Mouse (Mus musculus): ENCODE measurements at regions not wholly inside any gene's neighbourhood (a gene's known extent, or its start where the extent isn't known, plus 50 kb on each side); places are given as distances from the start of the nearest gene placed in this dataset.
A peak's percentile ranks its signal among the peaks of the same experiment; 100 is the strongest.

DNA sequence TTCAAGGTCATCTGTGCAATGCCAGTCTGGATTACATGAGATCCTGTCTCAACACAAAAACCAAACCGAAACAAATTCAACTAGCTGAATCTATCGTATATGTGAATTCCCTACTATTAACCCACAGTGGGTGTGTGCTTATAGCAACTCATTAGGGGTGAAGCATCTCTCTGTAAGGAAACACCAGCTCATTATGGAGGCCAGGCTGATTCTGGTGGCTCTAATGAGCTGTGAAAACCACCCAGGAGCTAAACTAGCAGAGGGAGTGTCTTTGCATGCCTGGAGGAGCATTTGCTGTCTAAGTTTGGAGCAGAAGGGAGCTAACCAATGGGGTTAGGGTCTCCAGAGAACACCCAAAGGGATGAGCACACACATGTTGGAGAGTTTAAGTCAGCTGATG, 54.1 kb upstream of the Adamts2 start:
- DNase-seq (ENCODE audit: low spot score in 2 of 2): no peak

DNA sequence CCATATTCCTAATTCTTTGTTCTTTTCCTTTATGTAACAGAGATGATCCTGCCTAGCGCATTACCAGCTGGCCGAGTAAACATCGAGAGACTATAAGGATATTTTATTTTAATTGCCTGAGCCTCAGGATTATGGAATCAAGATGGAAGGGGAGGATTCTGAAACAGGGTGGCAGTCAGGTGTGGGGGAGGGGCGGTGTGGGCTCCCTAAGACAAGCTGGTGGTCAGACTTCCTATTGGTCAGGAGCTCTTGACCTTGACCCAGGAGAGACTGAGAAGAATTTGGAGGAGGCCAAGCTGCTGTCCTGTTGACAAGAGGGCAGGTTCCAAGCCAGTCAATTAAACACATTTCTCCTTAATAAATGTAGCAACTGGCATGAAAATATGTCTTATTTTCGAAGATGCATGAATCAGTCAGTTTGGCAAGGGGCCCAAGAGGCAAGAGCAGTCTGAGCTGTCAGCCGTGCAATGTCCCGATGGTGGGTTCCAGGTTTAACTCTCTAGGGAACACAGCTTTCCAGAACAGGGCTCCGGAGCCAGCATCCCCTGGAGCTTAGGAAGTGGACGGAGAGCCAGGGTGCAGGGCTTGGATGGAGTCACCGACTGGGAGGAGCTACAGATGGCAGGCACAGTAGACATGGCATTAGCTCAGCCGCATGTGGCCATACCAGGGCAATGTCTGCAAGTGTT, 55.3 kb upstream of the Adamts2 start:
- DNase-seq (ENCODE audit: low spot score in 2 of 2): peak; percentile 41 to 58

- DNase-seq (ENCODE audit: low spot score in 2 of 2): no peak
Observed at GRCm38 (mm10) chr11:50545421-50545820, 56.5 kb upstream of the Adamts2 start.

GRCm38 (mm10) chr11:50540136-50540535, 61.7 kb upstream of the Adamts2 start:
- peak in 1 of 2 experiments; percentile 24 for DNase-seq (ENCODE audit: low spot score in 2 of 2)

DNA sequence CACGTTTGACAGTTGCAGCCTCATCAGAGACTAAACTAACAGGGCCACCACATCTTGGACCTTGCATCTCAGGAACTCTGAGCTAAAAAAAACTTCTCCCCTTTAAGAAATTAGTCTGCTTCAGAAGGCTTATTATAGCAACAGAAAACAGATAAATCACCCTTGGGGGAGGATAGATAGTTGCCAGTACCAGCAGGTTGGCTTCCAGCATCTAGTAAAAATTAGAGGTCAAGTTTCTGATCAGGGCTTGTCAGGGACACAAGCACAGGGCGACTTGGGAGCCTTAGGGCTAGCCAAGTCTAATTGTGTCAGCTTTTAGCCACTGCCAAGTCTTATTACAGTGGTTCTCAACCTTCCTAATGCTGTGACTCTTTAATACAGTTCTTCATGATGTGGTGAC, 67.6 kb upstream of the Adamts2 start:
- no peak for DNase-seq (ENCODE audit: low spot score in 2 of 2)

DNA sequence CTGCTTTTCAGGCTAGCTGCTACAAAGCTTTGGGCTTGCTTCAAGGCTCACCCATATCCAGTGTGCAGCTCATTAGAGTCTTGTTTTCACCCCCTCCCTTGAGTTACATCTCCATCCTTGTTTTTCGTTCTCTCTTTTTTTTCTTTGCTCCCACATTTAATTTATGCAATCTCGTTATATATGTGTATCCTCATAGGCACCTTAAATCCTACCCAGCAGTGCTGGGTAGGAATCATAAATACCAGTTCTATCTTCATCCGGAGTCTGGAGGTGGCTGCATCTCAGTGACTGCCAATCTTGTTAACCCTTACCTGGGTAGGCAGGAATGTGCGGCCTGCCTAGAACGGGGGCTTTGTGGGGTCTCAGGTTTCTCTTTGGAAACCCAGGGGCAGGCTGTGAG, 74.0 kb upstream of the Adamts2 start:
- DNase-seq (ENCODE audit: low spot score in 2 of 2): no peak

DNA sequence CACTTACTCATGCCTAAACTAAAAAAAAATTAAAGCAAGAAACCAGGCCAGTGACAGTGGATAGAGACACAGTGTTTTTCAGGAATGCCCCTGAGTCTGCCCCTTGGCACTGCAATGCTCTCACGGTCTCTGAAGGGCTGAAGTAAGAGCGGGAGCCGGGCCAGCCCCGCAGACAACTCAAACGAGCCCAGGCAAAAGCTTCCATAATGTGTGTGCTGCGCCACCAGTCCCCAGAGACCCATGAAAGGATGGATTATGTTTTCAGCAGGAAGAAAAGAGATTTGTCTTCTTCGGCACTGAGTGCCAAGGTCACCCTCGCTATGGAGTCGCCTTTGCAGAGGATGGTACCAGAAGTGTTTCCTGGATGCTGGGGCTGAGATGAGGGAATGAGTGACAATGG, 81.7 kb upstream of the Adamts2 start:
- DNase-seq (ENCODE audit: low spot score in 2 of 2): peak; percentile 10 to 19

GRCm38 (mm10) chr11:50507882-50508281, 77.0 kb upstream of the Rufy1 start:
- no peak for DNase-seq (ENCODE audit: low spot score in 2 of 2)

GRCm38 (mm10) chr11:50507498-50507824, 76.5 kb upstream of the Rufy1 start:
- no peak for DNase-seq (ENCODE audit: low spot score in 2 of 2)

DNA sequence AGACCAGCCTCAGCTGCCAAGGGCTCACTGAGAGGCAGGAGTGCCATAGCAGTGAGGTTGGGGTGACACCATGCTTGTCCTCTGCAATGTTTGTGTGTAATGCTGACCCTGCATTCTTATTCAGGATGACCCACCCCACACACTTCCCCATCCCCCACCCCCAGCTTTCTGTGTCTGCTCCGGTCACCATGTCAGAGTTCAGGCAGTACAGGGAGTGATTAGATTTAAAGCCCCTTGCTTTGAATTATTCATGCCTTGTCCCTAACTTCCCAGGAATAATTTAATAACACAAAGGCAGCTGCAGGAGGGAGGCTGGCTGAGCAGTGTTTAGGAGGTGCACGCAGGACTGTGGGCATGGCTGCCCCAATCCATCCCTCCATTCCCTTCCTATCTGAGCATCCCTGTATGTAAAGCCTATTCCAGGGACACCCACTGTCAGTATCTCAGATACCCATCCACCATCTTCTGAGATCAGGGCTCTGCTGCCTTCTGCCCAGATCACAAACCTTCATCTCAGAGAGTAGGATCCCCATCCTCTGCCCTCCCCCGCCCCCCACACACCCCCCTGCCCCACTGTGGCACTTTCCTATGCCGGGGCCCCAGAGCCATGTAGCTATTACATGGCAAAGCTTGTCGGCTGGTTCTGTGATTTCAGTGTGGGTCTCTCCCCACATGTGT, 76.0 kb upstream of the Rufy1 start:
- DNase-seq (ENCODE audit: low spot score in 2 of 2): no peak

DNA sequence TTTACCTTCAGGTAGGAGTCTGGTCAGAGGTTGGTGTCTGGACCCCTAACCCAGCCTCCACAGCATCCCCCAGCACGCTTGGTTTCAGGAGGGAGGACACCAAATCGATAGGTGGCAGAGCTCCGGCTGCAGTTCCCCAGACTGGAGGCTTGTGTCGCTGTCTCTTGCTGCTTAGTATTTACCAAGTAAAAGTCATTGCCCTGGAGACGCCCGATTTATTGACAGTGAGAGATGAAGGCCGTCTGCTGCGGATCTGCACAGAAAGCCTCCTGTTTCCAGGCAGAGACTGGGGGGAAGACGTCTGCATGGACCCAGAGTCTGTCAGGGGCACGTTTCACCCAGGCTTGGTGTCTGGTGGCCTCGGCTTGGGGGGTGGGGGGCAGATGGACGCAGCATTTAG, 70.4 kb upstream of the Rufy1 start:
- DNase-seq (ENCODE audit: low spot score in 2 of 2): peak; percentile 19 to 35

DNA sequence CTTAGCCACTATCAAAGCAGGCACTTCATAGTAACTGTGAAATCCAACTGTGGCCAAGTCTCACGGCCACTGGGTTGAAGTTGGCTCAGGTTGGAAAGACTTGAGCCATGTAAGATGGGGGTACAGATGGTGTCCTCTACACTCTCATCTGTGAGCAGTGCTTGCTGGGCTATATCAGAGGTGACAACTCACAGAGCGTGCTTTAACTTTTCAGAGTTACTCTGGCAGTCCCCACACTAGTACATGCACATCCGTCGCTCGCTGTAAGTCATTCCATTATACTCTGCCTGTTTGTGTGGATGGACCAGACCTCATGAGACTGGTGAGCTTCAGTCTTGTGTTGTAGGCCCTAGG, 62.2 kb upstream of the Rufy1 start:
- DNase-seq (ENCODE audit: low spot score in 2 of 2): no peak

DNA sequence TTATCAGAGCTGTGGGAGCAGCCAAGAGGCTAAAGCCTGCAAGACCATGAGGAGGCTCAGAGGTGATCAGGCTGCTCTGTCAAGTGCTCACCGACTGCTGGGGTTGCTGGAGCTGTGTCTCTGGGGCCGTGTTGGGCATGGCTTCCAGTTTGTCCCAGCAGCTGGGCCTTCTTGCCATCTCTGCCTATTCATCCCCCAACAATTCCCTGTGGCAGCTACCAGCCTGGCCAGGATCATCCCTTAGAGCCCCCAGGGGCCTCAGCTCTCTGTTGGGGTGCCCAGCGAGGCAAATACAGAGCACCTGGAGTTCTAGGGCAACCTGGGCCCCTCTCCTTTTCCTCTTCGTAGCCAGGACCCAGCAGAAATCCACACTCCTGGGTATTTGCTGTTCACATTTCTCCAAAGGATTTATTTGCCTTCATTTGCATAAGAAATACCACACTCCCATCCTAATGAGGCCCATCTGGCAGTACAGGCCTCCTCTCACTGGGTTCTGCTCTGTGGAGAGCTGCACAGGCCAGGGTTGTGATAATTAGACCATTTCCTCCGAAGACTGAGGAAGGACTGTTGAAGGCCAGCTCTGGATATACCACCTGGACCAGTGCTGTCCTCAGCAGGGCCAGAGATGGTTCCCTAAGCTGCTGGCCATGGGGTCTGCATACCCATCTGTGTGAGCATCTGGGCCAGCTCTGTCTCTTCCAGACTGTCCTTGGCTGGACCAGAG, 61.6 kb upstream of the Rufy1 start:
- DNase-seq (ENCODE audit: low spot score in 2 of 2): peak in 1 of 2 experiments; percentile 22

- no peak for DNase-seq (ENCODE audit: low spot score in 2 of 2)
Observed at GRCm38 (mm10) chr11:50483821-50484220, 52.9 kb upstream of the Rufy1 start.

GRCm38 (mm10) chr11:50483116-50483515, 52.2 kb upstream of the Rufy1 start:
- no peak for DNase-seq (ENCODE audit: low spot score in 2 of 2)

- no peak for DNase-seq (ENCODE audit: low spot score in 2 of 2)
Observed at GRCm38 (mm10) chr11:50482607-50483006, 51.7 kb upstream of the Rufy1 start.
